Mouse (Mus musculus) forebrain, postnatal 0 days (tissue): ENCODE results near the gene Abraxas2. TPM values are rescaled to one million over a fixed set of nuclear protein-coding genes. Genes with fewer than 3 reads are reported as not detected.

Experiments used
- ATAC-seq: fragments of 200-750 bp; cut with Nextera tagmentation; 2 replicates; pipeline ENCODE4 v1.8.0; 2017; ENCODE audit warnings: mild to moderate bottlenecking, moderate library complexity
- DNase-seq: peaks from one replicate; pipeline ENCODE4 v3.0.0-alpha.2; 2015
- H3K27ac ChIP-seq: fragments of 300-500 bp; sonication (generic); 2 replicates; pipeline ENCODE4 v1.5.1; 2014; ENCODE audit warnings: low read depth, mild to moderate bottlenecking, antibody characterized with exemption, low read length, moderate library complexity, mixed read lengths
- H3K27me3 ChIP-seq: fragments of 300-500 bp; sonication (generic); 2 replicates; pipeline ENCODE4 v1.6.1; 2014; ENCODE audit warnings: mild to moderate bottlenecking, low read length, mixed read lengths; ENCODE audit not compliant: insufficient read depth
- H3K36me3 ChIP-seq: fragments of 300-500 bp; sonication (generic); 2 replicates; pipeline ENCODE4 v1.6.1; 2014; ENCODE audit warnings: mild to moderate bottlenecking, moderate library complexity; ENCODE audit not compliant: insufficient read depth
- H3K4me1 ChIP-seq: fragments of 300-500 bp; sonication (generic); 2 replicates; pipeline ENCODE4 v1.6.1; 2014; ENCODE audit warnings: antibody characterized with exemption; ENCODE audit not compliant: insufficient read depth
- H3K4me2 ChIP-seq: fragments of 300-500 bp; sonication (generic); 2 replicates; pipeline ENCODE4 v1.6.1; 2014; ENCODE audit warnings: low read depth, mild to moderate bottlenecking, moderate library complexity
- H3K4me3 ChIP-seq: fragments of 300-500 bp; sonication (generic); 2 replicates; pipeline ENCODE4 v1.5.1; 2014; ENCODE audit warnings: low read depth, low read length, mixed read lengths
- H3K9ac ChIP-seq: fragments of 300-500 bp; sonication (generic); 2 replicates; pipeline ENCODE4 v1.6.1; 2014; ENCODE audit warnings: mild to moderate bottlenecking
- H3K9me3 ChIP-seq: fragments of 300-500 bp; sonication (generic); 2 replicates; pipeline ENCODE4 v1.6.1; 2016; ENCODE audit warnings: low read length
- CTCF ChIP-seq: sonication (generic); IDR thresholded peaks from 2 replicates; pipeline ENCODE4 v1.5.1; 2016; ENCODE audit warnings: antibody characterized with exemption, control low read depth, low read depth
- WGBS: fragments of 180-500 bp; shearing (Covaris S2); extraction: QIAGEN DNeasy Blood & Tissue Kit; methylation state at CpG from one replicate; pipeline ENCODE4 v1.1.7; 2014; 5-methylcytosine and 5-hydroxymethylcytosine counted together
- polyA plus RNA-seq: library from polyadenylated mRNA; unstranded; fragments of >200 nt; fragmentation: Nextera tagmentation; extraction: Ambion mirVana; gene quantifications from 2 replicates; pipeline ENCODE4 v1.2.1, GENCODE M21; 2015
- total RNA-seq: library from RNA; depleted of rRNA; stranded (reverse); fragments of >200 nt; gene quantifications from 2 replicates; pipeline ENCODE4 v1.2.3, GENCODE M21; 2014

Abraxas2 gene
- total and polyA plus RNA-seq, 2 experiments from 2014 or later: 32.9 to 38.2 TPM

DNA sequence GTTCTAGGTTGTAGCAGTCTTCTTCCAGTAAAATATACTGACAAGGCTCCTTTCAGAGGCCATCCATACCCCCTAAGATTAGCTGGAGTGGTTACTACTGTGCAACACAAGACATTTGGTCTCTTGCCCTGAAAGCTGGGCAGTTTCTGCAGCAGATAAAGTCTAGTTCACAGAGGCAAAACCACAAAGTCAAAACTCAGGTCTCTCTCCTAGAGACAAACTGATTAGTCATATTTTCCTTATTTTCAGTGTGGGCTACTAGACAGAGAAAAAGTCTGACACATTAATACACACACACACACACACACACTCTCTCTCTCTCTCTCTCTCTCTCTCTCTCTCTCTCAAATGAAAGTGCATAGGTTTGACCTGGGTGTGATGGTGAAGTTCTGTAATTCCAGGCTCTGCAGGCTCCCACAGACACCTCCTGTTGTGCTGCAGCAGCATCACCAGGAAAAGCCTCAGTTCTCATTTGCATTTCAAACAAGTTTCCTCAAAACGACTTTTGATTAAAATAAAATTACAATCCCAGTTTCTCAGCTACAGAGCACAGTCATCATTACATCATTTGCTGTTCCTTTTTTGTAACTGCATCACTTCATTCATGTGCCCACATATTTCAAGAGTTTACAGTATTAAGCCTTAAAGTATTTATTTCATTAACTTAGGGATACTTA, 34.5 kb upstream of the Abraxas2 start:
- no peak overlapping the region for H3K4me3 ChIP-seq
- 14% methylated on average over 1 of the region's 1 CpGs for WGBS
- H3K4me1 ChIP-seq: no peaks in the 10 kb centered on the region
- H3K9ac ChIP-seq: no peak overlapping the region
- H3K4me2 ChIP-seq: no peak overlapping the region
- DNase-seq (no peak), ATAC-seq (no peak)
- no peak for TF ChIP-seq CTCF
- H3K36me3 ChIP-seq: peaks cover 20% of the 10 kb centered on the region
- no peaks in the 10 kb centered on the region for H3K27me3 ChIP-seq
- H3K27ac ChIP-seq: no peak overlapping the region
- no peaks in the 10 kb centered on the region for H3K9me3 ChIP-seq

DNA sequence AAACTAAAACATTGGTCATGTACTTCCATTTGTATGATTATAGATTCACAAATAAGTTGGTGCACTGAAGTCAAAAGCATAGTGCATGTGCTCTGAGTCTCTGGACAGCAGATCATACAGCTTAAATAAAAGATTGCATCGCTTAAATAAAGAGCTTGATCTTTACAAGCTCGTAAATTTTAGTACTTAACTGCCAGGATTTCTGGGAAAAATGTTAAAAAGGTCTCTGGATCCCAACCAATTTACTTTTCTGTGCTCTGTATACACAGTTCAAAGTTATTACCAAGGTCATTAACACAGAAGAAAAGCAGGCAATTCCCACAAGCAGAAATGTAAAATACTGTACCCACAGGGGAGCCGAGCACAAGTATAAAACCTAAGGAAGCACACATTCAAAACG, 28.1 kb upstream of the Abraxas2 start:
- no peak overlapping the region for H3K27ac ChIP-seq
- H3K27me3 ChIP-seq: no peaks in the 10 kb centered on the region
- no peak overlapping the region for H3K9ac ChIP-seq
- no peak overlapping the region for H3K4me3 ChIP-seq
- no peak for DNase-seq
- H3K9me3 ChIP-seq: no peaks in the 10 kb centered on the region
- H3K36me3 ChIP-seq: peaks cover 21% of the 10 kb centered on the region
- whole genome bisulfite sequencing: 44% methylated on average over 4 of the region's 4 CpGs
- no peak for TF ChIP-seq CTCF
- ATAC-seq: no peak
- H3K4me2 ChIP-seq: no peak overlapping the region
- H3K4me1 ChIP-seq: no peaks in the 10 kb centered on the region

DNA sequence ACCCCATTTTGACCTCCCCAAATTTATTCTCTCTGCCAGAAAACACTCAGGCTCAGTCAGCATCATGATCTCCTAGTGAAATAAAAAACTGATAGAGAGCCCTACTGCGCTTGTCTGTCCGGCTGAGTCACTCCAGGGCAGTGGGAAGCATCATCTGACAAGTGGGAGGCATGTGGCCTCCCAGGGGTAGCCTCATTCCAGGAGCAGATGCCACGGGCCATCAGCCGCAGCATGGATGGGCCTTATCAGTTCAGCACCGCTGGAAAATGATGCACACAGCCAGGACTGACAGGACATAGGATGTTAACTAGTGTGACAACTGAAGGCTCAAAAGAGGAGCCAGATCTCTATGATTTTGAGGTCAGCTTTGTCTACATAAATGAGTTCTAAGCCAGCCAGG, 17.7 kb upstream of the Abraxas2 start:
- 89% methylated on average over 5 of the region's 5 CpGs for WGBS
- Histone ChIP-seq H3K9ac (no peak overlapping the region), H3K27ac (no peak overlapping the region), H3K4me1 (no peaks in the 10 kb centered on the region), H3K36me3 (peaks cover 10% of the 10 kb centered on the region), H3K4me3 (no peak overlapping the region), H3K27me3 (no peaks in the 10 kb centered on the region), H3K4me2 (no peak overlapping the region), H3K9me3 (no peaks in the 10 kb centered on the region)
- TF ChIP-seq CTCF: no peak
- no peak for ATAC-seq
- DNase-seq: no peak

DNA sequence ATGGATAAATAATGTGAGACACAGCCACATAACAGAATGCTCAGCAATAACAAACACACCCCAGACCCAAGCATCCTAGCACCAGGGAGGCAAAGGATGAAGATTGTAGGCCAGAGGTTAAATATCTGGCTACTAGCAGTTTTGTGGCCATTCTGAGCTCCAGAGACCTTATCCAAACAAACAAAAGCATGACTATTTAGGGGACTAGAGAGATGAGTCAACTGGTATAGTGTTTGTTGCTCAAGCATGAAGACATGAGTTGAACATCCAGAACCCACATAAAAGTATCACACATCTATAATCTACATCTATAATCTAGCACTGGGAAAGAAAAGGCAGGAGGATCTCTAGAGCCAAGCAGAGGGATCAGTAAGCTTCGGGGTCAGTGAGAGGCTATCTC, 16.6 kb upstream of the Abraxas2 start:
- Histone ChIP-seq H3K36me3 (0 out of 2 replicates have a peak, but pooled peaks cover 6% of the 10 kb centered on the region), H3K9ac (no peak overlapping the region), H3K9me3 (no peaks in the 10 kb centered on the region), H3K4me1 (no peaks in the 10 kb centered on the region), H3K4me2 (no peak overlapping the region), H3K27me3 (no peaks in the 10 kb centered on the region), H3K4me3 (no peak overlapping the region), H3K27ac (no peak overlapping the region)
- no peak for TF ChIP-seq CTCF
- no peak for ATAC-seq
- 97% methylated on average over 1 of the region's 1 CpGs for WGBS
- no peak for DNase-seq

DNA sequence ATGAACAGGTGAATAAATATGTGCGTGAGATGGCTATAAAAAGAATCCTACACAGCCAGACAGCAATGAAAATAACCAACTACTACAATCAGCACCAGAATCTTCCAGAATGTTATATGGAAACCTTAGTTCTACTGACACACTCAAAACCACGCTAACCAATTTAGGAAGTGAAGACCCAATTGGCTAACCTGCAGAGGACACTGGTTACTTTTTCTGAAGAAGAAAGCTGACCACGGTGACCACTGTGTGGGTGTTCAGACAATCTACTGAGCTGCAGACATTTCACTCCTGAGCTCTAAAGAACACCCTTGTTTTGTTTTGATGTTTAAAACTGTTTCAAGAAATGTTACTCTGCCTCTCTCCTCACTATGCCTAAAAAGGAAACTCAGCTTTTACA, 15.9 kb upstream of the Abraxas2 start:
- Histone ChIP-seq H3K27me3 (no peaks in the 10 kb centered on the region), H3K9me3 (no peaks in the 10 kb centered on the region), H3K9ac (no peak overlapping the region), H3K36me3 (0 out of 2 replicates have a peak, but pooled peaks cover 9% of the 10 kb centered on the region), H3K4me2 (no peak overlapping the region), H3K27ac (no peak overlapping the region), H3K4me3 (no peak overlapping the region), H3K4me1 (no peaks in the 10 kb centered on the region)
- 94% methylated on average over 3 of the region's 3 CpGs for WGBS
- ATAC-seq (no peak), DNase-seq (no peak)
- no peak for TF ChIP-seq CTCF

DNA sequence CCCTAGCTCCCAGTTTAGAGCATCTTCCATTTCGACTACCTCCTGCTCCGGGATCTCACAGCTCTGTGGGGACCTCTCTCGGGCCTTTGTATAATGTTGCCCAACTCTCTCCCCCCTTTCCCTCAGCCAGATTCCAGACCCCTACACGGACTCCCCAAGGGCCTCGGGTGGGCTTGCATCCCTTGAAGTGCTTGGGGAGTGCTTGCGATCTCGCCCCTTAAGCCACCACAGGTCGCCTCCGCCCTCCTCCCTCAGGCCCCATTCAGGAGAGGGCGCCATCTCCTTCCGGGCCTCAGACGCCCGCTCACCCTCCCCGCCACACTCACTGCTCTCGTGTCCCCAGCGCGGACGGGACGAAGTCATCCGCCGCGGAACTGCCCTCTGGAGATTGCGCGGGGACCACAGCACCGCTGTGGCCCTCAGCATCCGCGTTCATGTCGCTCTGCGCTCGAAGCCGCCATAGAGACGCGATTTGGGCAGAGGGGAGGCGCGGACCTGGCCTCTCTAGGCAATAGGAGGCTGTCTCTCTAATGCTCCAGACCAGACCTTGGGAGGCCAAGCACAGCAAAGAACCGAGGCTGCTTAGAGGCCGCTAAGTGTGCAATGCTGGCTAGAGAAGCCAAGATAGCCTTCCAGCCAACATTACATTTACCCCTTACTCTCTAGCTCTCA, 6.7 kb upstream of the Abraxas2 start, which contains the start of gene Eef1akmt2:
Gene Eef1akmt2 (minus strand): TSS at position 501 of the 672 bp plus-strand sequence.
- H3K36me3 ChIP-seq: peaks cover 17% of the 10 kb centered on the region
- peak within 1 kb of the TSS; percentile 99 for H3K27ac ChIP-seq
- H3K9ac ChIP-seq: peak within 1 kb of the TSS; percentile 96
- ATAC-seq: peak; percentile 97
- TF ChIP-seq CTCF: peak; percentile 56
- H3K9me3 ChIP-seq: no peaks in the 10 kb centered on the region
- peak; percentile 92 for DNase-seq
- WGBS: under 1% methylated on average over 35 of the region's 37 CpGs
- H3K4me2 ChIP-seq: peak within 1 kb of the TSS; percentile 43
- peaks cover 15% of the 10 kb centered on the region; the same call in 1 of the 2 replicates for H3K4me1 ChIP-seq
- H3K27me3 ChIP-seq: no peaks in the 10 kb centered on the region
- H3K4me3 ChIP-seq: peak within 1 kb of the TSS; percentile 75

DNA sequence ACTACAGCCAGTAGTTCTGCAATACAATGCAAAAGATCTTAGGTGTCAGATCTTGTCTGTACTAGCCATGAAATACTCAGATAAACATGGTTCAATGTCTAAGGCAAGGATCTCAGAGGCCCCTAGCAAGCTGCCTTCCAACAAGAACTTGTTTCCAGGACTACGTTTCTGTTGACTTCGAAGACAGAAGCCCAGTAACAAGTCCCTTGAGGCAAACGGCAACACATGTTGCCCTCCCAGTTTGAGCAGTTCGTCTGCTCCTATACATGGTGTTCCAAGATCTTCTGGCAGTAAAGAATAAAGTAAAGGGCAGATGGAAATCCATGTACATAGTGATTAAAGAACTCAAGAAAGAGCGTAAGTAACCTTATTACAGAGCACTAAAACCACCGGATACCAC, 5.7 kb upstream of the Abraxas2 start:
- DNase-seq: peak; percentile 3
- no peaks in the 10 kb centered on the region for H3K27me3 ChIP-seq
- no peak overlapping the region for H3K4me2 ChIP-seq
- no peak for TF ChIP-seq CTCF
- ATAC-seq: no peak
- peak overlapping the region; percentile 99; the same call in 1 of the 2 replicates for H3K27ac ChIP-seq
- 0 out of 2 replicates have a peak overlapping the region, but pooled peaks have one; percentile 96 for H3K9ac ChIP-seq
- no peak overlapping the region for H3K4me3 ChIP-seq
- H3K4me1 ChIP-seq: peaks cover 15% of the 10 kb centered on the region; the same call in 1 of the 2 replicates
- H3K9me3 ChIP-seq: no peaks in the 10 kb centered on the region
- 68% methylated on average over 6 of the region's 6 CpGs for WGBS
- peaks cover 13% of the 10 kb centered on the region for H3K36me3 ChIP-seq
